Mouse (Mus musculus): Measurements from ENCODE around the gene Pcbp3. TPM values are rescaled to one million over a fixed set of nuclear protein-coding genes. Genes with fewer than 3 reads are reported as not detected.

The Pcbp3 gene
- total RNA-seq, 2 experiments from 2014 or later = 64.6 to 66.0 TPM

Other genes with a start within 250 kb of the Pcbp3 start
- gene Col6a1, start 235.7 kb downstream of the Pcbp3 start, total RNA-seq (2021) = 10 to 100 TPM; 31.4 to 36.0 TPM
- gene Slc19a1, start 70.4 kb upstream of the Pcbp3 start, total RNA-seq (2021) = 10 to 100 TPM; 17.1 to 23.9 TPM
- gene Col18a1, start 204.7 kb upstream of the Pcbp3 start, total RNA-seq (2021) = 1 to 10 TPM; 3.3 to 3.5 TPM

All from layer of hippocampus, adult 18-20 months (tissue).